Mouse (Mus musculus) hindbrain, embryonic 10.5 days (tissue): ENCODE measurements around the gene Bnip3. TPM values are rescaled to one million over a fixed set of nuclear protein-coding genes. Genes with fewer than 3 reads are reported as not detected.

Experiments
- DNase-seq: peaks from one replicate; pipeline ENCODE4 v3.0.0-alpha.2; 2017; ENCODE audit warnings: low spot score
- H3K27ac ChIP-seq: fragments of 300-500 bp; sonication (generic); 2 replicates; pipeline ENCODE4 v1.5.1; 2016; ENCODE audit warnings: mild to moderate bottlenecking, moderate library complexity
- H3K27me3 ChIP-seq: fragments of 300-500 bp; sonication (generic); 2 replicates; pipeline ENCODE4 v1.6.1; 2016; ENCODE audit warnings: mild to moderate bottlenecking; ENCODE audit not compliant: poor library complexity, insufficient read depth, severe bottlenecking
- H3K36me3 ChIP-seq: fragments of 300-500 bp; sonication (generic); 2 replicates; pipeline ENCODE4 v1.6.1; 2016; ENCODE audit warnings: mild to moderate bottlenecking, moderate library complexity
- H3K4me1 ChIP-seq: fragments of 300-500 bp; sonication (generic); replicated peaks from 2 replicates; pipeline ENCODE4 v1.6.1; 2016; ENCODE audit warnings: mild to moderate bottlenecking
- H3K4me3 ChIP-seq: fragments of 300-500 bp; sonication (generic); 2 replicates; pipeline ENCODE4 v1.5.1; 2016; ENCODE audit warnings: mild to moderate bottlenecking, moderate library complexity
- H3K9me3 ChIP-seq: fragments of 300-500 bp; sonication (generic); 2 replicates; pipeline ENCODE4 v1.6.1; 2016; ENCODE audit warnings: mild to moderate bottlenecking, moderate library complexity
- WGBS: fragments of 180-500 bp; shearing (Covaris S2); methylation state at CpG from one replicate; pipeline ENCODE4 v1.1.7; 2016; 5-methylcytosine and 5-hydroxymethylcytosine counted together
- polyA plus RNA-seq: library from polyadenylated mRNA; unstranded; fragments of >200 nt; fragmentation: Nextera tagmentation; extraction: Ambion mirVana; gene quantifications from 2 replicates; pipeline ENCODE4 v1.2.1, GENCODE M21; 2016

Gene Bnip3
- polyA plus RNA-seq, 1 experiment from 2014 or later = 101 TPM

DNA sequence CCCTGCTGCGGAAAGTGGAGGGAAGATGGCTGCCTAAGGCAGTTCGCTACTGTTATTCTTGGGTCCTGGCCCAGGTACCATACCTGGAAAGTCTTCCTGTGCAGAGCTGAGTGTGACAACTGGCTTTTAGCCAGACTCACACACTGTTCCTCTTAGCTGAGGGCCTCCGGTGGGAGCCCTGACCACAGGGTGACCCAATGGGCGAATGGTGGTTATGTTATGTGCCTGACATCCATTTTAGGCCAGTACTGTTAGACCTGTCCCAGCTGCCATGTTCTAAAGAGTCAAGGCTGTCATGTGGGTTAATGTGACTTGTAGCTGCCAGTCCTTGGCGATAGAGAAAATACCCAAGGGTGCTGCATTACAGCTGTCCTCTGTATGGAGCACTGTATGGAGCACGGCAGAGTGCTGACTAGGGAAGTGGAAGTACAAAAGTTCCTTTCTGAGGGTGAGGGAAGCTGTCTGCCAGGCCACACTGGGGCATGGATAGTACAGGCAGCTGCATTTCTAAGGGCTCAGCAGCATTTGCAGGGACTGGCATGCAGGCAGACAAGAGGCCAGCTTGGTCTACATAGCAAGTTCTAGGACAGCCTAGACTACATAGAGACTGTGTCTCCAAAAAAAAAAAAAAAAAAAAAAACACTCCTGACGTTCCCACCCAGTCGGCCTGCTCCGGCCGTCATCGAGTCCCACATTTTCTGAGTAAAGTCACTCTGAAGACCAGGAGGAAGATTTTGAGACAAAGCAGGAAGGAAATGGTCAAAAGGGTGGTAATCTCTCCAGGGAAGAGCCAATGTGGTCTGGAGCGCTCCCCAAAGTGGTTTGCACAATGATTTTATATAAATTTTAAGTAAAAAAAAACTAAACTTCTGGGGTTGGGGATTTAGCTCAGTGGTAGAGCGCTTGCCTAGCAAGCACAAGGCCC lies 23.7 kb downstream of the Bnip3 start:
- WGBS = 89% methylated on average over 13 of the region's 13 CpGs
- Histone ChIP-seq H3K4me3 (no peak overlapping the region), H3K27ac (no peak overlapping the region), H3K27me3 (no peaks in the 10 kb centered on the region), H3K4me1 (no peaks in the 10 kb centered on the region), H3K9me3 (no peaks in the 10 kb centered on the region), H3K36me3 (peaks cover 69% of the 10 kb centered on the region)
- no peak for DNase-seq

- Histone ChIP-seq H3K27me3 (no peaks in the 10 kb centered on the region), H3K36me3 (peaks cover 85% of the 10 kb centered on the region), H3K9me3 (no peaks in the 10 kb centered on the region), H3K4me3 (no peak overlapping the region), H3K27ac (no peak overlapping the region), H3K4me1 (no peaks in the 10 kb centered on the region)
- no peak for DNase-seq
- WGBS = 97% methylated on average over 3 of the region's 3 CpGs
These were observed 25.6 kb downstream of the Bnip3 start for GRCm38 (mm10) chr7:138883724-138884123.

DNA sequence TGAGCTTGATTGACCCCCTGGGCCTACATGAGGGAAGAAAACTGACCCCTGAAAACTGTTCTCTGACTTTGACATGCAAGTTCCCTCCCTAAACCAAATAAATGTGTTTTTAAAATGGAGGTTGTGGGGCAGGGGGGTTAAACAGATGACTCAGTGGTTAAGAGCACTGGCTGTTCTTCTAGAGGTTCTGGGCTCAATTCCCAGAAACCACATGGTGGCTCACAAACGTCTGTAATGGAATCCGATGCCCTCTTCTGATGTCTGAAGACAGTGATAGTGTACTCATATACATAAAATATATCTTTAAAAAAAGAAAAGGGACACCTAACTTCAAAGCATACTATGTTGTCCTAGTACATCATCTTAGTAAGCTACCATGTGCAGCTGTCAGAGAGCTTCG lies 34.3 kb downstream of the Bnip3 start:
- no peaks in the 10 kb centered on the region for H3K9me3 ChIP-seq
- no peak for DNase-seq
- H3K4me1 ChIP-seq = no peaks in the 10 kb centered on the region
- H3K4me3 ChIP-seq = no peak overlapping the region
- H3K27me3 ChIP-seq = no peaks in the 10 kb centered on the region
- WGBS = 92% methylated on average over 3 of the region's 3 CpGs
- H3K27ac ChIP-seq = no peak overlapping the region
- H3K36me3 ChIP-seq = peaks cover 100% of the 10 kb centered on the region

DNA sequence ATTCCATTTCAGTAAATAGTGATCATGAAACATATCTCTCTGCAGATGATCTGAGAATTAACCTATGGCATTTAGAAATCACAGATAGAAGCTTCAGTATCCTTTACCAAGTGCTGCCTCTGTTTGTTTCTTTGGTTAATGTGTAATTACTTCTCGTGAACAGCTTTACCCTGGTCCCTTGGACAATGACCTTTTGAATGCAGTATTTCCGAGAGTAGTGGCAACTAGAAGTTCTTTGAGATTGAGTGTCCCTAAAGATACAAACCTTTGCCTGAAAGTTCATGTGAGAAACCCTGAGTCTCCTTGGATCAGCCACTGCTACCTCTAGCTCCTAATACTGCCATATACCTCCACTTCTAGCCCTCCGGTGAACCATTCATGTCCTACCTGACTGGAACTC lies 36.4 kb downstream of the Bnip3 start:
- H3K36me3 ChIP-seq = peaks cover 100% of the 10 kb centered on the region
- no peak overlapping the region for H3K27ac ChIP-seq

DNA sequence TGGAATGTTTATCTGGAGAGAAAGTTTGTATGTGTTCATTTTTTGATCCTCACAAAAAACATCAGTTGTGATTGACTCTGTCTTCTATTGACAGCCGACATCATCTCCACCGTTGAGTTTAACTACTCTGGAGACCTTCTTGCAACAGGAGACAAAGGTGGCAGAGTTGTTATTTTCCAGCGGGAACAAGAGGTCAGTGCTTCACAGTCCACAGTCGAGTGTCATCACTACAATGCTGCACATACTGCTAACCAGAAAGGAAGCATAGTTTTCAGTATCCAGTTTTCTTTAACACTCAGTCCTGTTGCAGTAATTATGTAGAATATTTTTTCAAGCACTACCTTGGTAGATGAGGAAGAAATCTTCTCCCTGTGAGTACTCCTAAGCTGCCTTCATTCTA lies 41.0 kb downstream of the Bnip3 start:
- no peak for DNase-seq
- peaks cover 79% of the 10 kb centered on the region for H3K36me3 ChIP-seq

More for the DNA sequence above, 36.4 kb downstream of the Bnip3 start:
- no peaks in the 10 kb centered on the region for H3K27me3 ChIP-seq
- H3K4me3 ChIP-seq = no peak overlapping the region
- H3K9me3 ChIP-seq = no peaks in the 10 kb centered on the region
- DNase-seq = no peak
- WGBS = 88% methylated on average over 3 of the region's 3 CpGs
- no peaks in the 10 kb centered on the region for H3K4me1 ChIP-seq

GRCm38 (mm10) chr7:138867286-138867685 lies 42.0 kb downstream of the Bnip3 start:
- Histone ChIP-seq H3K4me1 (peaks cover 4% of the 10 kb centered on the region; the same call in 1 of the 2 replicates), H3K27me3 (no peaks in the 10 kb centered on the region), H3K9me3 (no peaks in the 10 kb centered on the region), H3K36me3 (peaks cover 75% of the 10 kb centered on the region), H3K27ac (no peak overlapping the region), H3K4me3 (no peak overlapping the region)
- no peak for DNase-seq
- WGBS = 75% methylated on average over 6 of the region's 6 CpGs

More for the DNA sequence above, 41.0 kb downstream of the Bnip3 start:
- H3K9me3 ChIP-seq = no peaks in the 10 kb centered on the region
- H3K4me3 ChIP-seq = no peak overlapping the region
- H3K27ac ChIP-seq = no peak overlapping the region
- H3K4me1 ChIP-seq = peaks cover 4% of the 10 kb centered on the region; the same call in 1 of the 2 replicates
- H3K27me3 ChIP-seq = no peaks in the 10 kb centered on the region
- 93% methylated on average over 4 of the region's 4 CpGs for WGBS

DNA sequence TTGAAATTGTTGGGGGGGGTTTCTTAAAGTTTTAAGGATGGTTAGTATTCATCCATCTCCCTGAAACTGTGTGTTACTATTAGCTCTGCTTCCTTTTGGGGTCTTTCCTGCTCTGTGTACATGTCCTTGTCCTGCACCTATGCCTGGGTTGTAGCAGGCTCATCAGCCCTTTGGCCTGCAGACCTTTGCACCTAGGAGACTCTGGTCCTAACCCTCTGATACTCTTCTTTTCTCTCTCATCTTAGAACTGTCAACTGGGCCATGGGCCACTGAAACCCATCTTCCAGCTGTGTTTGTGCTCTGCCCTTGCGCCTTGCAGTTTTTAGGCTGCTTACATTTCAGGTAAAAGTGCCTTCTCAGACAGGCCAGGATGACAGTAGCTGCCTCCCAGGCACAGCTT lies 44.5 kb downstream of the Bnip3 start:
- no peaks in the 10 kb centered on the region for H3K27me3 ChIP-seq
- 90% methylated on average over 1 of the region's 1 CpGs for WGBS
- no peaks in the 10 kb centered on the region for H3K9me3 ChIP-seq
- H3K36me3 ChIP-seq = peaks cover 69% of the 10 kb centered on the region
- H3K4me3 ChIP-seq = no peak overlapping the region
- peaks cover 4% of the 10 kb centered on the region; the same call in 1 of the 2 replicates for H3K4me1 ChIP-seq
- no peak overlapping the region for H3K27ac ChIP-seq
- DNase-seq = no peak

DNA sequence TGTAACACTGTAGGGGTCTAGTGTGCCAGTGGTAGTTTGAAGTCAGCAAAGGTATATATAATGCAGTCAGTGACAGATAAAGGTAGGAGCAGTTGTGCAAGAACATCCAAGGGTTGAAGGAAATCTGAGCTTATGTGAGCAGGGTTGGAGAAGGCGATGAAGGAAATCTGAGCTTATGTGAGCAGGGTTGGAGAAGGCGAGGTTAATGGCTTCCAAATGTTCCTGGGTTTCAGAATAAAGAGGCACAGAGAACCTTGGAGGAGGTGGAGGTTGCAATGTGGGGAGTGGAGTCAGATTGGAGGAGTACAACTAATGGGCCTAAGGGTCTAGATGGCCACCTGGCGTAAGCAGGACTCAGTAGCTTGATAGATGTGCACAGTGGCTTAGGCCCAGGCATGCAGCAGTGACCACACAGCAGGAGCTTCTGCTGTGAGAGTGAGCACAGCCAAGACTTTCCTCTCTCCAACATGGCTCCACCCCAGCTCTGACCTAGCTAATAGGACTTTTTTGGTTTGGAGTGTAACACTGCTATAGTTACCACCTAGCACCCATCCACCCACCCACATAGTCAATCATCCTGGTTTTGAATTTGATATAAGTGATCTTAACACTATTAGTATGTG lies 45.3 kb downstream of the Bnip3 start:
- Histone ChIP-seq H3K4me1 (peaks cover 4% of the 10 kb centered on the region; the same call in 1 of the 2 replicates), H3K36me3 (peaks cover 68% of the 10 kb centered on the region), H3K4me3 (no peak overlapping the region), H3K27ac (no peak overlapping the region), H3K27me3 (no peaks in the 10 kb centered on the region), H3K9me3 (no peaks in the 10 kb centered on the region)
- WGBS = 72% methylated on average over 3 of the region's 3 CpGs
- DNase-seq = no peak

DNA sequence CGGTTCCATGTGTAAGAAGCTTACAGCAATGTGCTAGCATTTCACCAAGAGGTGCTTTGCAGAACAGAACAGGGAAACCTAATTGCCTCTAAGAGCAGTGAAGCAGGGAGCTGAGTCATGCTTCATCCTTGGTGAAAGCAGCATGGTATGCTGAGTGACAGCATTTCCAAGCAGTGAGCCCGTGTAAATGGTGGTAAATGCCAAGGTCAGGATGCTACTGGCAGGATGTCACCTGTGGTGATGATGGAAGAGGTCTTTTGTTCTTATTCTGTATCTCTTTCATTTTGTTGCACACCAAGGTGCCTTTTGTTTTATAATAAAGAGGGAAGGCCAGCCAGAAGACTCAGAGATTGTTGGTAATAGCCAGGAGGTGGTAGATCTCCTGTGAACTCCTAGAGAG lies 52.6 kb downstream of the Bnip3 start:
- peaks cover 83% of the 10 kb centered on the region for H3K36me3 ChIP-seq
- H3K4me1 ChIP-seq = no peaks in the 10 kb centered on the region
- no peaks in the 10 kb centered on the region for H3K9me3 ChIP-seq
- no peak for DNase-seq
- no peak overlapping the region for H3K27ac ChIP-seq
- no peaks in the 10 kb centered on the region for H3K27me3 ChIP-seq
- H3K4me3 ChIP-seq = no peak overlapping the region
- 71% methylated on average over 2 of the region's 2 CpGs for WGBS

DNA sequence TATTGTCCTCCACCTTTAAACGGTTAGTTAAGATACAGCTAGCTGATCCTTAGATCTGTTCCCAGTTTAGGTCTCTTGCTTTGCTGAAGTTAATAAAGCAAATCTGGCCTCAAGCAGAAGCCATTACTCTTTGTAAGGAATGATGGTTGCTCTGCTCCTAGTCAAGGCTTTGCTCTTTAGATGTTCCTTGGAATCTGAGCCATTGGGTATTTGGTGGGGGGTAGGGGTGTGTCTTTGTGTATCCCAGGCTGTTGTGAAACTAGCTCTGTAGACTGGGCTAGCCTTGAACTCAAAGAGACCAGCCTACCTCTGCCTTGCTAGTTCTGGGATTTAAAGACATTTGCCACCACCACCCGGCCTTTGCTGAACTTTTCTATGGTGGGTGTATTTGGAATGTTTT lies 55.1 kb downstream of the Bnip3 start:
- Histone ChIP-seq H3K27me3 (no peaks in the 10 kb centered on the region), H3K4me1 (peaks cover 8% of the 10 kb centered on the region), H3K9me3 (no peaks in the 10 kb centered on the region), H3K27ac (no peak overlapping the region), H3K4me3 (no peak overlapping the region), H3K36me3 (peaks cover 83% of the 10 kb centered on the region)
- WGBS = 92% methylated on average over 2 of the region's 2 CpGs
- DNase-seq = no peak

GRCm38 (mm10) chr7:138853417-138854031 lies 55.8 kb downstream of the Bnip3 start:
- H3K9me3 ChIP-seq = no peaks in the 10 kb centered on the region
- H3K4me1 ChIP-seq = peaks cover 10% of the 10 kb centered on the region
- H3K36me3 ChIP-seq = peaks cover 84% of the 10 kb centered on the region
- no peak overlapping the region for H3K4me3 ChIP-seq
- no peak for DNase-seq
- WGBS = 94% methylated on average over 4 of the region's 4 CpGs
- no peak overlapping the region for H3K27ac ChIP-seq
- H3K27me3 ChIP-seq = no peaks in the 10 kb centered on the region

DNA sequence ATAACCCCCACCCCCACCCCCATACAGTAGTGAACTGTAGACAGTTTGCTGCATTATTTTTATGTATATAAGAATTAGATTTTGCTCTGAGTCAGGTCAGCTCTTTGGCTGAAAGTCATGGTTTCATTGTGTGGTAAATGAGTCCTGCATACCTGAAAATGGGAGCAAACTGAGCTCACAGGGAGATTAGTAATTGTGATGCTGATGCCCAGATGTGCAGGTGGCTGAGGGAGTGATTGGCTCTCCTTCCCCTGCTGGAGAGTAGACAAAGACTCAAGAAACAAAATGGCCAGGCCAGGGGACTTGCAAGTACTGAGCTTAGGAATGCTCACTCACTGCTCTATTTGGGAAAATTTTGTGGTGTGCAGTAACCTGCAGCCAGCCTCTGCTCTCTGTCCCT lies 59.2 kb downstream of the Bnip3 start:
- Histone ChIP-seq H3K9me3 (no peaks in the 10 kb centered on the region), H3K27ac (no peak overlapping the region), H3K36me3 (peaks cover 66% of the 10 kb centered on the region), H3K27me3 (no peaks in the 10 kb centered on the region), H3K4me3 (no peak overlapping the region), H3K4me1 (peaks cover 29% of the 10 kb centered on the region)
- DNase-seq = no peak
